Mouse (Mus musculus) cerebellum, adult (tissue): Measurements from ENCODE around the gene Atad1.
"Not testable (repeated sequence)": the region's sequence is repeated elsewhere in the genome, so short reads cannot be mapped to it uniquely, and the experiment has no call there.

ENCODE experiments used
- ATAC-seq: cut with Nextera tagmentation; 2 replicates; pipeline ENCODE4 v1.9.2; 2017; ENCODE audit warnings: mild to moderate bottlenecking, moderate library complexity, mixed read lengths; ENCODE audit not compliant: insufficient number of reproducible peaks, low FRiP score, low TSS enrichment

Gene Atad1

GRCm38 (mm10) chr19:32687721-32688120 is 51.9 kb downstream of the Atad1 start:
- no peak for ATAC-seq

GRCm38 (mm10) chr19:32683081-32683480 is 56.5 kb downstream of the Atad1 start:
- no peak for ATAC-seq

DNA sequence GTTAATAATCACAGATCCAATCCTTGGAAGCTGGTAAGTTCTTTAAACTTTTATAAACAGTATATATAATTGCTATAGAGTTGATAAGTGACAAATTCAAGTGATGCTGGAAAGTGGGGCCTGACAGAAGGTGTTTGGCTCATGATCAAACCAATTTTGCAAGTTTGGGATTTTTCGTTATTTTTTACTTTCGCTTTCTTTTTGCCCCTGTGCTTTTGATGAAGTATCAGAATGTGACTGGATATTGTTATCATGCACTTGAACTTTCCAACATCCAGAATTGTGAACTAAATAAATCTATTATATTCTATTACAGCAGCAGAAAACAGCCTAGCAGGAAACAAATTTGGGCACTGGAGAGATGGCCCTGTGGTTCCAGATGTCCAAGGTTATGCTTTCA is 58.7 kb downstream of the Atad1 start:
- no peak for ATAC-seq

DNA sequence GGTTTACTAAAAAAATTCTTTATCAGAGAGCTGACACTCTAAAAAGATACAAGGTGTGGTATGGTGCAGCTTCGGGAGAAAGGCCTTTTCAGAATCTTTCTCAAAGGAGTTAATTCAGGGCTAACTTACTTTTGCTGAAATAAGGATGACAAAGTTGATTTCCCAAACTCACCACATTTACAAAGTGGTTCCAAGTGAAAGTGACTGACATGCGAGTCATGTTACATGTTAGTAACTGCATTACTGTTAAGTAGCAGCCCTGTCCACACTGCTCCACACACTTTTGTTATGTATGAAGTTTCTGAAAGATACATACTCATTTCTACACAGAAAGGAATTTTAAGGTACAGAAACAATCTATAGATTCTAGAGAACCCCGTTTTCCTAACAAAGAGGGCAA is 63.8 kb downstream of the Atad1 start:
- ATAC-seq = no peak

GRCm38 (mm10) chr19:32667830-32668229 is 71.8 kb downstream of the Atad1 start:
- ATAC-seq = not testable (repeated sequence)

DNA sequence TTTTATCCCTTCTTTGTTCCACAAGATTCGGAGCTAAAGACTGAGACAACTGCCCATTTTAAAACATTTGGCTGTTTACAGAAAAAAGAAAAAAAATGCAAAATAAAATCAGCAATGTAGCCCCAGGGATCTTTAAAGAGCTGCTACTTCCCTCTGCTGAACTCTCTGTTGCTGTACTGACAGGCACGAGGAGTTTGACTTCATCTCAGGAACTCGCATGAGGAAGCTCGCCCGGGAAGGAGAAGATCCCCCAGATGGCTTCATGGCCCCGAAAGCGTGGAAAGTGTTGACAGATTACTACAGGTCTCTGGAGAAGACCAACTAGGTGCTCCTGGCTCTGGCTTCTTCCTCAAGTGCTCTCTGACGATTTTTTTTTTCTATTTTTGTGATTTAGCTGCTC is 74.3 kb downstream of the Atad1 start:
- no peak for ATAC-seq

- ATAC-seq = no peak
Observed at GRCm38 (mm10) chr19:32662936-32663335, 76.7 kb downstream of the Atad1 start.

DNA sequence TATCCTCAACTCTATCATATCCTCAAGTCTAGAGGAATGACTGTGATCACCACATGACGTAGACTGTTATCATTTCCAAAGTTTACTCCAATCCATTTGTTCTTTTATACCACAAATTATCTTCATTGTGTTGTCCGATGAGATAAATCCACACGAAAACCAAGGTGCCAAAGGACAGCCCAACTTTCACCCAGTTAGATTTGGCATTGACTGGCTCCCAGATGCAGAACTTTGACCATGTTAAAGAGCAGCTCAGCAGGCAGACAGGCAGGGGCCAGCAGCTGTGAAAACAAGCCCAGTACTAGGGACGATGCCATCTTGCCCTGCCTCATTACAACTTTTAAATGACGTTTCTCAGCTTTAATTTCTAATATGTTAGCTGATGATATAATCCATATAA is 80.2 kb downstream of the Atad1 start:
- ATAC-seq = no peak

DNA sequence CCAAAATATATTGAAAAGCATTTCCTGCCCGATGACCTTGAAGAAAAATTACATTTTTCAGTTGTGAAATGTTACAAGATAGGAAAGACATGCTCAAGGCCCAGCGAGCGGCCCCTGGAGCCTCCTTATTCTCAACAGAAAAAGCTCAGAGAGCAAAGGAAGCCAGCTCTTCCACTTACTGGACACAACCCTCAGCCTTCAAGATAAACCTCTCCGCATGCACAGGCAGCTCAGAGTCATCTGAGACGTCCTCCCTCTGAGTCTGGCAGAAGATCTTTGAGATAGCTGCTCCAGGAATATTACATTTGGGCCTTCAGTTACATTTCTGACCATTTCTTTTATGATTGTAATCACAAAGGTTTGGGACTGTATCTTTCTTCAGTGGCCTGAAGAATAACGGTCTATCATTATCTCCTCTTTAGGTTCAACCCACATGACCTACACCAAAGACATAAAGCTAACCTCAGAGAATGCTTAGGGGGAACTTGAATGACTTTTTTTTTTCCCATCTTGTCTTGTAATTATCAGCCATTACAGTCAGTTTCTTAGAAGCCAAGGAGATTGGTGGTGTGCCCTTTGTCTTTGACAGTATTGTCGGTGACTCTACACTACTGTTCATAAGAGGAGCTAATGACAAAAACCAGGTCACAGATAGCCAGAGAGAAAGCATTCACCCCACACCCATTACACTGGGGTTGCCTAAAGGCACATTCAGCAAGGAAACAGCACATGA is 85.8 kb downstream of the Atad1 start:
- no peak for ATAC-seq

- ATAC-seq = no peak
Observed at GRCm38 (mm10) chr19:32653122-32653521, 86.5 kb downstream of the Atad1 start.

- ATAC-seq = no peak
Observed at GRCm38 (mm10) chr19:32651046-32651445, 88.5 kb downstream of the Atad1 start.

DNA sequence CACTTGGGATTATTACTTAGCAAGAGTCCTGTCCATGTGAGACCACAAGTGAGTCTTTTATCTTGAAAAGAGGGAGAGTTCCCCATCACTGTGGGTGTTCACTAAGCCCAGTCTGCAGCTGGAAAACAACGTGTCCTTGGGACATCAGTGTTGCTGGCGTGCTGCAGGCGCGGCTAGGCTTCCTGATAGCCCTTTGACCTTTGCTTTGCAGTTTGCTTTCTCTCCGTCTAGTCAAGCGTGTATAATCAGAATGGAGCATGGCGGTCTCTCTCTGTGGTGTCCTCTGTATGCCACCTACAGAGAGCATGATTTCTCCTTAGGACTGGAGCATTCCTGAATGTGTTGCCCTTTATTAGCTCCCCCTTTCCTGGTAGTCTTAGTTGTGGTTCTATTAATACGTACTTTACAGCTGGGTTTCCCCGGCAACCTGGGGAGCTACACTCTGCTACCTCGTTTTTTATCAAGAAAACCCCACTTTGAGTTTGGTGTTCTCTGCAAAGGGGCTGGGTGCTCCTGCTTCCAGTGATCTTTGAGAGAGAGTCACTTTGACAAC is 91.5 kb downstream of the Atad1 start:
- no peak for ATAC-seq

GRCm38 (mm10) chr19:32646382-32646781 is 93.2 kb downstream of the Atad1 start:
- ATAC-seq = no peak

GRCm38 (mm10) chr19:32645939-32646338 is 93.6 kb downstream of the Atad1 start:
- ATAC-seq = no peak

GRCm38 (mm10) chr19:32643642-32644041 is 95.9 kb downstream of the Atad1 start:
- ATAC-seq = no peak

DNA sequence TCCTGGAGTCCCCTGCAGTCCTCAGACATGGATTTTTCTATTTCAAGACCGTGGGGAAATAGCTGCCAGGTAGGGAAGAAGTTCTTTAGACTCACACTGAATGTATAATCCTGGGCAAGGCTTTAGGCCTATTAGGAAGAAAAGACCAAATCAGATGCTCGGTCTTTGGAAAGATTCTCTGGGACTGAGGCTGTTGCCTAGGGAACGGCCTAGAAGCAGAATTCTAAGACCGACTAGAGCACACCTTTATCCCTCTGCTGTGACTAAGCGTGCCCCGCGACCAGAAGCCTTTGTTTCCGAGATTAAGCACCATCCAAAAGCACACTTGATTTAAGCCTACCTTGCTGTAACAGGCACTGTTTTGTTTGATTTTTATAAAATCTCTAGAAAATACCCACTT is 97.6 kb downstream of the Atad1 start:
- no peak for ATAC-seq

- ATAC-seq = no peak
Observed at GRCm38 (mm10) chr19:32641535-32641934, 98.1 kb downstream of the Atad1 start.

- no peak for ATAC-seq
Observed at GRCm38 (mm10) chr19:32638276-32638903, 101.2 kb downstream of the Atad1 start.

- no peak for ATAC-seq
Observed at GRCm38 (mm10) chr19:32637357-32638275, 102.0 kb downstream of the Atad1 start.

GRCm38 (mm10) chr19:32634916-32635315 is 104.7 kb downstream of the Atad1 start:
- no peak for ATAC-seq
